Comparison of ENCODE assay signal across 10 mouse cellular contexts in the genomic region with DNA sequence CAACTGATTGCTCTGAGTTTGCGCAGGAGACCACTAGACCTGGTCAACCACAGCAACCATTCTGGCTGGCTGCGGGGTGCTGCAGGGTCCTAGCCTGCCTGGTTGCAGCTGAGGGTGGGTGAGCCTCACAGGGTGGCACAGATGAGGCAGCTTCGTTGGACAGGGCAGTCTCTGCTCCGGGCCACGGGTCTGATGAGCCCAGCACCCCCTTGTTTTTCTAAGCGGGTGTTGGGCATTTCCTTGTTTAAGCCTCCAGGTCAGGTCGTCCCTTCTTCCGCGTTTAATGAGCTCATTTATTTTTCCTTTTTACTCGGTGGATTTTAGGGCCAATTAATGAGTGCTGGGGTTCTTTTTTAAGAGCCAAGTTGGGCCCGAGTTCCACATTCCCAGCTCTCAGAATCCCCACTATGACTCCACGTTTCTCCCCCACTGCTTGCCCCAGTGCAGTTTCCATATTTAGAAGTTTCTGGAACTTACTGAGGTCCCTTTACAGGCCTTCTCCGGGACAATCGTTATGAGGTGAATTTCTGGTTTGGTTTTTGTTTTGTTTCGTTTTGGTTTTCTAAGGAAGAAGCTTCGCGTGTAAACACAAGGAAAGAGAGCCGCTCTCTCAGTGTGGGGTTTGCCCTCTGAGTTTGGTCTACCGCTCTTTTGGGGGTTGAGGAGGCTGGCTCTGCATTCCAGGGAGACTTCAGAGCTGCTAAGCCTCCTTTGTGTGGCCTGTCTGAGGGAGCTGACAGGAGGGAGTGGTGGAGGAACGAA. TPM values are rescaled to one million over a fixed set of nuclear protein-coding genes. Genes with fewer than 3 reads are reported as not detected.
A peak's percentile ranks its signal among the peaks of the same experiment; 100 is the strongest.
DNase-seq lines count a peak whose midpoint lies in the region; ATAC-seq and TF ChIP-seq lines count a peak whose summit lies in the region.
"Had no signal": no experiment of that assay in that cellular context is flagged by ENCODE, and none has a peak within 500 bp of the region (broad histone marks: within the 10 kb centered on the region; RNA-seq: fewer than 3 reads in every experiment).

No protein-coding gene starts in this region.

- H3K4me3 ChIP-seq in kidney, embryonic 15.5 days (replicated peaks): no peak overlapping the region
- no peak overlapping the region for H3K4me3 ChIP-seq in forebrain, embryonic 16.5 days (replicated peaks; ENCODE audit: low read length)
- H3K4me3 ChIP-seq in small intestine, adult 2 months (ENCODE audit: low read depth, low read length): no peak overlapping the region
- H3K4me3 ChIP-seq: midbrain, embryonic 12.5 days had no signal

- H3K4me2 ChIP-seq in kidney, embryonic 15.5 days: peak overlapping the region; percentile 26; the same call in 1 of the 2 replicates
- peak overlapping the region; percentile 8; the same call in 1 of the 2 replicates for H3K4me2 ChIP-seq in forebrain, embryonic 16.5 days (ENCODE audit: low read length)
- H3K4me2 ChIP-seq: midbrain, embryonic 12.5 days had no signal

- peak; percentile 55; the same call in 1 of the 2 replicates for ATAC-seq in kidney, embryonic 15.5 days (replicated peaks; ENCODE audit: low FRiP score)
- ATAC-seq in forebrain, embryonic 16.5 days: peak; percentile 53; the same call in 1 of the 2 replicates

- H3K36me3 ChIP-seq in kidney, embryonic 15.5 days: no peaks in the 10 kb centered on the region
- H3K36me3 ChIP-seq in forebrain, embryonic 16.5 days (ENCODE audit: control insufficient read depth, insufficient read depth): no peaks in the 10 kb centered on the region
- H3K36me3 ChIP-seq in small intestine, adult 2 months (ENCODE audit: control insufficient read depth, insufficient read depth, low read length): no peaks in the 10 kb centered on the region
- H3K36me3 ChIP-seq: G1E; midbrain, embryonic 12.5 days had no signal

- no peak for TF ChIP-seq CTCF in small intestine, adult 2 months (IDR thresholded peaks at IDR 0.05; ENCODE audit: extremely low read depth, insufficient read length, insufficient replicate concordance, low read depth, low read length)

- no peak for TF ChIP-seq POLR2A in small intestine, adult 2 months (IDR thresholded peaks at IDR 0.05; ENCODE audit: low read depth, low read length)

- H3K9me3 ChIP-seq in kidney, embryonic 15.5 days (replicated peaks): no peaks in the 10 kb centered on the region
- no peaks in the 10 kb centered on the region for H3K9me3 ChIP-seq in forebrain, embryonic 16.5 days (ENCODE audit: control insufficient read depth, low read length)
- H3K9me3 ChIP-seq: midbrain, embryonic 12.5 days had no signal

- H3K4me1 ChIP-seq in kidney, embryonic 15.5 days: peaks cover 34% of the 10 kb centered on the region
- H3K4me1 ChIP-seq in forebrain, embryonic 16.5 days (replicated peaks; ENCODE audit: control insufficient read depth, insufficient read depth, low read length): peaks cover 8% of the 10 kb centered on the region
- peaks cover 2% of the 10 kb centered on the region for H3K4me1 ChIP-seq in small intestine, adult 2 months (ENCODE audit: control insufficient read depth, insufficient read depth, insufficient read length, low read length)

- DNase-seq in kidney, postnatal 25 days: no peak
- peak; percentile 7 to 41 for DNase-seq in spleen, postnatal 4 days (ENCODE audit: low spot score in 2 of 2)
- DNase-seq in spleen, postnatal 10 days (ENCODE audit: low spot score in 2 of 2): no peak
- DNase-seq in gastrocnemius, postnatal 4 days (ENCODE audit: low spot score in 2 of 2): no peak
- DNase-seq in cerebellum, postnatal 36 days: no peak

- 30% methylated on average over 20 of the region's 20 CpGs for WGBS in kidney, embryonic 15.5 days
- WGBS in forebrain, embryonic 16.5 days: 16% methylated on average over 20 of the region's 20 CpGs
- WGBS in small intestine, adult 2 months: 51% methylated on average over 20 of the region's 20 CpGs

- H3K9ac ChIP-seq in kidney, embryonic 15.5 days: peak overlapping the region; percentile 4; the same call in 1 of the 2 replicates
- 0 out of 2 replicates have a peak overlapping the region, but pooled peaks have one; percentile 17 for H3K9ac ChIP-seq in forebrain, embryonic 16.5 days (replicated peaks; ENCODE audit: low read depth, low read length)
- H3K9ac ChIP-seq: midbrain, embryonic 12.5 days had no signal

- peak overlapping the region; percentile 34; the same call in 1 of the 2 replicates for H3K27ac ChIP-seq in kidney, embryonic 15.5 days
- no peak overlapping the region for H3K27ac ChIP-seq in forebrain, embryonic 16.5 days (ENCODE audit: low read length)
- H3K27ac ChIP-seq in small intestine, adult 2 months (ENCODE audit: insufficient read depth, low read depth, low read length): peak overlapping the region; percentile 56
- H3K27ac ChIP-seq: midbrain, embryonic 12.5 days had no signal

- H3K27me3 ChIP-seq in kidney, embryonic 15.5 days: no peaks in the 10 kb centered on the region
- no peaks in the 10 kb centered on the region for H3K27me3 ChIP-seq in forebrain, embryonic 16.5 days (replicated peaks; ENCODE audit: control insufficient read depth, insufficient read depth, low read length)
- no peaks in the 10 kb centered on the region for H3K27me3 ChIP-seq in small intestine, adult 2 months (ENCODE audit: control insufficient read depth, insufficient read depth, low read length)

RNA-seq across cellular contexts. Expression of a gene that starts 24.5 kb away (rescaled TPM):
- 56.1 and 57.8 TPM in 2 replicates for polyA plus RNA-seq in kidney, embryonic 15.5 days (2015; fragmentation: Nextera tagmentation; extraction: Ambion mirVana)
- polyA plus RNA-seq in forebrain, embryonic 16.5 days (2015; fragmentation: Nextera tagmentation; extraction: Ambion mirVana): 40.0 and 42.3 TPM in 2 replicates
- 1.3 and 1.5 TPM in 2 replicates for polyA plus RNA-seq in small intestine, adult 2 months (2012; rRNA removed)
- total RNA-seq in gastrocnemius, postnatal 4 days (2021): 10 to 100 TPM; 29.8 to 32.5 TPM

RNA-seq across cellular contexts. Expression of a gene that starts 50.6 kb away (rescaled TPM):
- 42.5 and 42.8 TPM in 2 replicates for polyA plus RNA-seq in kidney, embryonic 15.5 days (2015; fragmentation: Nextera tagmentation; extraction: Ambion mirVana)
- polyA plus RNA-seq in forebrain, embryonic 16.5 days (2015; fragmentation: Nextera tagmentation; extraction: Ambion mirVana): 0.72 and 1.4 TPM in 2 replicates
- polyA plus RNA-seq in small intestine, adult 2 months (2012; rRNA removed): 3.3 and 3.9 TPM in 2 replicates
- 1 to 10 TPM; 2.9 to 3.3 TPM for total RNA-seq in gastrocnemius, postnatal 4 days (2021)
- polyA plus RNA-seq: G1E had no signal

Comparison
In these comparisons a context has a peak if more than half of its experiments do, and no peak if none do; other contexts are left out.
1. DNase-seq: peak in spleen, postnatal 4 days (2 of 2); none in kidney, postnatal 25 days (0 of 2), spleen, postnatal 10 days (0 of 2), gastrocnemius, postnatal 4 days (0 of 2) and cerebellum, postnatal 36 days (0 of 2).
2. RNA of a gene that starts 24.5 kb away (polyA plus RNA-seq): 56.1 to 57.8 TPM in kidney, embryonic 15.5 days and 40.0 to 42.3 TPM in forebrain, embryonic 16.5 days; 1.3 to 1.5 TPM in small intestine, adult 2 months; every median in the first group is over 10 times any median in the second.